Mouse (Mus musculus) c-Kit-positive CD71-positive TER-119-positive erythroid progenitor cells, embryonic 14.5 days (primary cell): ENCODE measurements around the gene Tmem208.

ENCODE experiments used
- DNase-seq: peaks from one replicate; pipeline ENCODE4 v3.0.0-alpha.2; 2013; ENCODE audit warnings: low spot score

Tmem208 gene

DNA sequence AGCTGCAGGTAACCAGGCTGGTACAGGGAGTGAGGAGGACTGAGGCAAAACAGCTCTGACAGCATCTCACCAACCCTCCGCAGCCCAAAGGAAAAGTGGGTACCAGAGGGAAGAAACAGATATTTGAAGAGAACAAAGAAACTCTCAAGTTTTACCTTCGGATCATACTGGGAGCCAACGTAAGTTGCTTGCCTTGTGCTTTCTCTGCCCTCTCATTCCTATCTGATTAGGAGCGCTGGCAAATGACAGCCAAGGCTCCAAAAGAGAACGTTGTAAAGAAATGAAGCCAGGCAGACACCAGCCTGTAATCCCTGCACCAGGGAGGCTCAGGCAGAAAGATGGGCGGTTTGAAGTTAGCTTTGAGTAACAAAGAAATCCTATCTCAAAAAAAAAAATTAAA is 814 bp downstream of the Tmem208 start:
- DNase-seq, result no peak

DNA sequence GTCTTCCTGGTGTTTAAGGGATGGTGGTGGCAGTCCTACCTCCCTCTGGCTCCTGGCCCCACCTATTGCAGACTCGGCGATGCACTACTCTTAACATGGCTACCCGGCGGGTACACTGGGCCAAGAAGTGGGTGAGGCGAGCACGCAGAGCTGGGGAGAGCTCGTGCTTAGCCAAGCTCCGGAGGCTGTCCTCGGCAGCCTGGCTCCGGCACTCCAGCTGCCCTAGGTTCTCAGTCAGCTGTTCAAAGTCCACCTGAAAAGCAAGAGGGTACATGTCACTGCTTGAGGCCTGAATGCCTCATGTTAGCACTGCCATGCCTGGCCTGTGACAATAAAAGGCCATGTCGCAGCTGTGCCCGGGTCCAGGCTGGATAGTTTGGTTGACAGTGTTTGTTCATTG is 4.2 kb downstream of the Tmem208 start:
- DNase-seq, result no peak

DNA sequence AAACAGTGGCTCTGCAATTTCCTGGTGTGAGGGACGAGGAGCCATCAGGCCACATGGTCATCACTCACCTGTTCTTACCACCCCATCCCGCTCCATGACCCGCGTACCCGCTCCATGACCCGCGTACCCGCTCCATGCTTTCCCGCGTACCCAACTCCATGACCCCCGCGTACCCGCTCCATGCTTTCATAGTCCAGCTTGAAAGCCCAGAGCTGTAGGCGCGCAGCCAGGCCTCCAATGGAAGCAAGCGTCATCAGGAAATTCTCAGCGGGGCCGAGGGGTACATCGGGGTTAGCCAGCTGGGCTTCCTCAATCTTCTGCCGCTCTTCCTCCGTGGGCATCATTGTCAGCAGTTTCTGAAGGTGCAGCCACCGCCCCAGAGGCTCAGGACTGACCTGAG is 5.3 kb downstream of the Tmem208 start:
- DNase-seq, result no peak

DNA sequence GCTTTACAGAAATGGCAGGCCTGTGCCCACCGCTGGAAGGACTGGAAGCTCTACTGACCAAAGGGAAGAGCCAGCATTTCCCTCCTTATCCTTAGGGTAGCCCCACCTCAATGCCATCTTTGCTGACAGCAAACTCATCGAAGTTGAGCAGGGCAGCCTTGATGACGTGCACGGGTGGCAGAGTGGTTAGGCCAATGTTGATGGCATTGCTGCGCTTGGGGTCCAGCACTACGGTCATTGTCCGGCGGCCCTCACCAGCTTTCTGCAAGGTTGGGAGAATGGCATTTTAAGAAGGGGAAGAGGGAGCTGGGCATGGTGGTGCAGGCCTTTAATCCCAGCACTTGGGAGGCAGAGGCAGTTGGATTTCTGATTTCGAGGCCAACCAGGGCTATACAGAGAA is 5.8 kb downstream of the Tmem208 start:
- no peak for DNase-seq

DNA sequence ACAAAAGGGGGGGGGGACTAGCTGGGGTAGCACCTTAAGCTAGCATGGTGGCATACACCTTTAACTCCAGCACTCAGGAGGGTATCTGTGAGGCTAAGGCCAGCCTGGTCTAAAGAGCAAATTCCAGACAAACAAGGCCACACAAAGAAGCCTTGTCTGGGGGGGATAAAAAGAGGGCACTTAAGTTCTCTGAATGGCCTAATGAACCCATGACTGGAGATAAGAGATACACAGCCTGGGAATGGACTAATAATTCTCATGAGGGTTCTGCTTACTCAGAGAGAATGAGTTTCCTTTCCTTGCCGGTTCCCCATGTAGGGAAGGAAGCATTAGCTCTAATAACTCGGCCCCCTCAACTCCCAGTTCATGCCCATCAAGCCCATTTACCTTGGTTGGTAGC is 6.4 kb downstream of the Tmem208 start:
- DNase-seq, result no peak

DNA sequence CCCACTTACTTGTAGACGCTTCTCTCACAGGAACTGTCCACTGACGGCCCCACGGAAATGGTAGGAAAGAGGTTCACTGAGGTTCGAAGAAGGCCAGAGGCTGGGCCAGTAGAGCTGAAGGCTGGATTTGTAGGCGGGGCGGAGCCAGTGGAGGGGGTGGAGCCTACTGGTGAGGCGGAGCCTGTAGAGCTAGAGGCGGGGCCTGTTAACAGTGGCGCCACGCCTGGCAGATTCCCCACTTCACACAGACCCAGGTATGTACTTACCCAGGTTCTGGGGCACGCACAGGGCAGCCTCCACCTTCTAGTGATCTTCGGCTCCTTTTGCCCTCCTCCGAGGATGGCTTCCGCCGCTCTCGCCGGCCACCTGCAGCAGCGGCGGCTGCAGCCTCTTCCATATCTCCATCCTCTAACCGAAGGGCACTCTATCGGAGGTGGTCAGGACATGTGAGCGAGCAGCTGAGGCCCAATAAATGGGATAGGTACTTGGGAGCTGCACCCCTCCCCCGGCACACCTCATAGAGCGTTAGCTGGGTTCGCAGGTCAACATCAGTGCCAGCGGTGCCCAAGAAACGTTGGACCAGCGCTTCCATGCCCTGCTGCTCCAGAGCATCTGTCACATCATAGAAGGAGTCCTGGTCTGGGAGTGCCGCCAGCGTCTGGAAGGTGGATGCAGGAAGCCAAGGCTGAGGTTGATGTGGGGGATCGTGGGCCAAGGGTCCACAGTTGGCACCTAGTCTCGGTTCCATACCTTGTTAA is 10.4 kb downstream of the Tmem208 start:
- no peak for DNase-seq

DNA sequence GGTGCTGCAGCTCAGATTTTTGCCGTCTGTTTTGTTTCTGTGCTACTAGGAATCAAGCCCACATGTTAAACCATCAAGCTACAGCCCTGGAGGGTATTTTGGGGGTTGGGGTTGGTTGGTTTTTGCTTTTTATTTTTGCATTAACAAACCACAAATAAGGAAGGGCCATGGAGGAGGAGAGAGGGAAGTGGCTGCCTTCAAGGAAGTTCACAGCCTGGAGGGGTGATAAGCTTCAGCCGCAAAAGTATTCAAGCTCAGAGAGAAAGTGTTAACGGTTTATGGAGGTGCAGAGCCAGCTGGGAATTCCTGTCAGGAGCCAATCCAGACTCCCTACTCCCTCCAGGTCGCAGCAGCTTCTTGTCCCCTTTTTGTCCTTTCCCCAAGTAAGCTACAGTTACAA is 12.8 kb downstream of the Tmem208 start:
- no peak for DNase-seq

DNA sequence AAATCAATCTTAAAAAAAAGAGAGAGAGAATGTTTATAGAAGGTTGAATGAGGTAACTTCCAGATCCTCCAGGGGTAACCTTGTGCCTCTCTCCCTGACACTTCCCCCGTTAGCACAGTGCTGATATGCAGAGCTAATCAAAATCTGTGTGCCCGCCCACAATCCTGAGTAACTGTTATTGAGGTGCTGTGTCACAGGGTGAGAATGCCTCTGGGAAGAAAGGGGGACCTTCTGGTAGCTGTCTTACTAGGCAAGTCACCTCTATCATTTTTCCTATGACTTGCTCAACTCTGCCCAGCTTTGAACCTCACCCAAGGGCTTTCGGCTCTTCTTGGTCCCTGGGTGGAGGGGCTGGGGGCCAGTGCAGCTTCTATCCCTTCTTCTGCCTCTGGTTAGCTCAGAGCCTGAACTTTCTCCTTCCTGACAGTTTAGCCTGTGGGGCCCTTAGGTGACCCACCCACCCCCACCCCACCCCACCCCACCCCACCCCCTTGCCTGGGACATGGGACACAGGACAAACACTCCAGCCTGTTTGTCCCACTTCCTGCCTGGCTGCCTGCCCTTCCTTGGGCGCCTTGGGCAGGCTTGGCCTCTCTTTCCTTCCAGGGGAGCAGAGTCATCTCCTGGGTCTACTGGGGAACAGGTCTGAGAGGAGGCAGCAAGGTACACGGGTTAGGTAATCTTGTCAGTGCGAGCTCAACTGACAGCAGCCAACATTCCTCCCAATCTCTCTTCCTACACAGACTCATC is 13.9 kb downstream of the Tmem208 start:
- DNase-seq, result no peak

DNA sequence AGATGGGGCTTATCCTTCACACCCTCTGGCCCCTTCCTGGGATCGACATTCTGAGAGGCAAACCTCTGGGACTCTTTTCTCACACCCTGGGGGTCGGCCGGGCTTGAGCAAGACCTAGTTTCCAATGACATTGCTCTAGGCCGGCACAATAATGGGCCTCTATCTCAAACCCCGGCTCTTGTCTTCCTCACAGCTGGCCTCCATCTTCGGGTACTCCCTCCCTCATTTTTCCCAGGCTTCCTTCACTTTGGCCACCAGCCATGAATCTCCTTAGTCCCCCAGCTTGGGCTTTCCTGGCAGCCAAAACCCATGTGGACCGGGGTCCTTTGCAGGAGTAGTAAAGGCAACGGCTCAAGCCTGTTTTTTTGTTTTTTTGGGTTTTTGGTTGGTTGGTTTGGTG is 15.2 kb downstream of the Tmem208 start:
- no peak for DNase-seq

DNA sequence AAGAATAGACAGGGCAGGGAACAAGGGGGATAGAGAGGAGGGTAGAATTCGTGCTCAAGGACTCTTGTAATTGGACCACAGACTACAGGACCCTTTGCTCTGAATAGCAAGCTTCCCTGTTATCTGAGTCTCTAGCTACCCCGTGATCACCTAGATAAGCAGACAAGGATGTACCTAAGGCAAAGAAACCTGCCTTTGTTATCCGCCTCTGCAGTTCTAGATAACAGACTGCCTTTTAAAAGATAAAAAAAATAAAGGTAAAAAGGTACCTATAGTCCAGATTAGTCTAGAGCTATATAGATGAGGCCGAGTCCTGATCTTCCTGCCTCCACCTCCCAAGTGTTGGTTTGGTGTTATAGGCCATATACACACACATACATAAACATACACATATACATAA is 16.6 kb downstream of the Tmem208 start:
- no peak for DNase-seq

DNA sequence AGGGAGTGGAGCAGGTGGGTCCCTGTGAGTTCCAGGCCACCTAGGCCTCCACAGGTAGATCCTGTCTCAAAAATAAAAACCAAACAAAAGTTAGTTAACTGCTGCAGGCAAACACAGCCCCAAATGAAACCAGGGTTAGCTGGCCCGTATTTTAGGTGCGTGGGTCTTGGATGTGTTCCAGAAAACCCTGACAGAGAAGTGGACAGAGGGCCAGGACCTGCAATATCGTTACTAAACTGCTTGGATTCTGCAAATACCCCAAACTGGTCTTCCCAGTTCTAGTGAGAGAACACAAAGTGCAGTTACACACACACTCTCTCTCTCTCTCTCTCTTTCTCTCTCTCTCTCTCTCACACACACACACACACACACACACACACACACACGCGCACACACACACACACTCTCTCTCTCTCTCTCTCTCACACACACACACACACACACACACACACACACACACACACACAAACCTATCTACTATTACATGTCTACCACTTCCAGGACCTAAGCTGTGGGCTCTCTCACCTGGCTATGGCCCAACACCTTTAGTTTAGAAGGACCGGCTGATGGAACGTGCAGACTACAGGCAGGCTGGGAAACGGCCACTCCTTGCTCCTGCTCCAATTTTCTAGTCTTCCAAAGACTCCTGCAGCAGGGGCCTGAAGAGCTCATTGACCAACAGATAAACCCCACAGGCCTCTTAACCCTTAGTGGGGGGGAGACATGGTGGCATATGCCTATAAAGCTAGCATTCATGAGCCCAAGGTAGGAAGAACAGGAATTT is 17.8 kb downstream of the Tmem208 start:
- DNase-seq, result no peak

DNA sequence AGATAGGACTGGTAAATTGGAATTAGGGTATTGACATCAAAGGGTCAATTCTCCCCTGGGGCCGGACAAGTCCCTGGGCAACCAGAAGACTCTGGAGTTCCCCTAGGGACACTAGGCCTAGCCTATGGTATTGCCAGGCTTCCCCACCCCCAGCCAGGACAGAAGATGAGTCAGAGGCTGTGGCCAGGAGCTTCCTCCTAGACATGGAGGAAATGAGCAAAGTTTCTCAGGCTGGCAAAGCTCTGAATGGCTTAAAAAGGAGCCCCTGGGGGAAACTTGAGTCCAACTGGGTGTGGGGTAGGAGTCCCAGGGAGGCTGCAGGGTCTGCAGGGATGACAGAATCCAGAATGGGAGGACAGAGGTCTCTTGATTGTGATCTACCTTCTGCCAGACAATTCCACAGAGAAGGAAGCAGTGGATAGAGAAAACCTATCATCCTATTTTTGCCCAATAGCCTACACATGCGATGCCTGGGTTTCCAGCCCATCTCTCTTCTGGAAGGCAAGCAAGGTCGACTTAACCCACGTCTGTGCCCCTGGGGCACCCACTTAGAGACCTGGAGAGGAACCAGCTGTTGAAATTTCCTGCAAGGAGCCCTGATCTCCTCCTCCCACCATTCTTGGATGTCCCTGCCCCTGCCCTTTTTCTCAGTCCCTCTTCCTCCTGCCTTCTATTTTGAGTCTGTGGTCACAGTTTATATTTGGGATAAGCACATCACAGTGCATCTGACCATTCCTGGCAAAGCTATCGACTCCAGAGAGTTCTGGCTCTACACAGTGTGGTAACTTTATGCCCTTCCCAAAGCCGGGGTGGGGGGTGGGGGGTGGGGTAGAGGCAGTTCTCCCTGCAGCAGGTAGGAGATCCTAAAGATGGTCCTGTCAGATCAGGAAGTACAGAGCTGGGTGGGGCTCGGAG is 19.2 kb downstream of the Tmem208 start:
- DNase-seq, result no peak

DNA sequence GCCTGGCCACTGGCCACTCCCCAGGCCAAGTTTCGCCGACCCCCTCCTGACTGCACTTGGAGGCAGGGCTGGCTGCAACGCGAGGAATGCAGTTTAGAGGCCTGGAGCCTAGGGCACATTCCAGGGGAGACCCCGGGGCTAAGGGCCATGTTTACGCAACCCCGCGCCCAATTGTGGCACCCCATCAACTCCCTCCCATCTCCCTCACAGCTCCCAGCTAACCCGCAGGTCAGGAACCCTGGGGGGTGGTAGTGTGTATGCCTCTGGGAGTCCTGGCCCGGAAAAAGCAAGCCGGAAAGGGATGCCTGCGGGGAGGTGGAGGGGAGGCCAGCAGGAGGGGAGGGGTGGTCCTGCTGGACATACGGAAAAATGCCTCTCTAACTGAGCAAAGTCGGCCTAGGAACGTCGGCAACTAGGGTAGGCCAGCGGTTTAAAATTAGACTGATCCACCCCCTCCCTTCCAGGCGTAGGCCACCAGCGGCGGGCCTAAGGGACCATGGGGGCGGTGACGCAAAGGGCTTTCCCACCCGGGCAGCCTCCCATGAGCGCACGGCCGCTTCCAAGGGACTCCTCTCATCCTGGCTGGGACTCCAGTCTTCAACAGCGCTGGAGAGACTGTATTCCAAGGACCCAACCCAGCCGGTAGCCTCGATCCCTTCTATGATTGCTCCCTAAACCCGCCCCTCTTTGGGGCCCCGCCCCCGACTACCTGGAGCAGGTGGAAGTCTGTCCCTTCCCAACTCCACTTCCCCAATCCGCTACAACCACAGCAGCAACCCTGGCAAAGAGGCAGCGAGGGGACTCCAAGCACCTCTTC is 20.7 kb downstream of the Tmem208 start:
- no peak for DNase-seq

DNA sequence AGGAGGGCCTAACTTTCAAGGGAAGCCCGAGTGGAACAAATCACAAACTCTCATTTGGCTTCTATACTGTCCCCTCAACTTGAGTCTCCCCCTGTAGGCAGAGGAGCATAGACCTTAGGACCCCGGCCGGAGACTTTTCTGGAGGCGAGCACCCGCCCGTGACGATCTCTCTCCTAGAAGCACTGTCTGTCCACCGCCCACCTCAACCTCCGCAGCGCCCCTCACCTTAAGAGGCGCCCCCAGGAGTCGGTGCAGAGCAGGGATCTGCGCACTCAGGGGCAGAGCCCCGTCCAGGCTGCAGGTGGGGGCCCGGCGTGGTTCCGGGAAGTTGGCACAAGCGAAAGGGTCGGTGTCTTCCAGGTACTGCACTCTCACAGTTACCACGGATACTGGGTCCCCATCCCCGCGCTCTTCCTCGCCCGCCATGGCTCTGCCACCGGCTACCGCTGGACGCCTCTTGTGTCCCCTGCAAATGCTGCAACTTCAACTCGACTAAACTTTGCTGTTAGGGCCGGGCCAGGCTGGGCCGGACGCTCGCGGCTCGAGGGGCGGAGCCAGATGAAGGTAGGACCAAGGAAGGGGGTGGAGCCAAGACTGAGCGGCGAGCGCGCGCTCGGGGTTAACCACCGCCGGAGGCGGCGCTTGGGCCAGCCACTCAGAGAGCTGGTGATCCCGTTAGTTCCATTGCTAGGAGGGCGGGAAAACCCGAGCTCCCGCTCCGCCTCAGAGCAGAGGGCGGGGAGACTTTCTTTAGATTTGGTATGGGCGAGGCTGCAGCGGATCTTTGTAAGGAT is 21.5 kb downstream of the Tmem208 start, which contains the start of gene Fhod1:
TSS of gene Fhod1 (minus strand) at position 526 of the 794 bp plus-strand sequence.
- DNase-seq, result peak; percentile 89

DNA sequence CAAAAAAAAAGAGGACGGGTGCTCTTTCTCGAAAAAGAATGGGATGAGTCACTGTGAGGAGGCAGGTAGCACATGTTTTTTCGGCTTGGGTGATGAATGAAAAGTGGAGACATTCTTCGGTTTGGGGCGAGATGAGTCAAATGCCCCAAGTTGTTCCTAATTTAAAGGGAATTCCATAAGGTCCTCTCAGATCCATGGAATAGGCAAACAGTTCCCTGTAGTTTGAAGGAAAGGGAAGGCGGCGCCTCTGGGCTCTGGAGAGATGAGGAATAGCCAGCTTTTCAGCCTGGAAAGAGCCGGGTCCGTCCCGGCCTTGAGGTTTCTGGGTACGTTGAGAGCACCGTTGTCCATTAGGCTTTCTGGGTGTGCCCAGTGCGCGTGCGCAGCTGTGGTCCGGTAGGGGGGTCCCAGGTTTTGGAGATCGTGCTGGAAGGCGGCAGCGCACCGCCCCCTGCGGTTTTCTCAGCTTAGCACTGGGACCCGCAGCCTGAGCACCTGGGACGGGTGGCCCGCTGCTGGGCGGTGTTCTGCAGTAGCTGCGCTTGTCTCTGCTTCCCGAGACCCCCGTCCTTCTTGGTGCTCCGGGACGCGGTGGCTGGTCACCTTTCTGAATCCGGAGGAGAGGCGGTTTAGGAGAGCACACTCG is 22.4 kb downstream of the Tmem208 start, which contains the start of gene Slc9a5:
TSS of gene Slc9a5 (plus strand) at position 394 of the 646 bp plus-strand sequence.
- DNase-seq, result no peak

DNA sequence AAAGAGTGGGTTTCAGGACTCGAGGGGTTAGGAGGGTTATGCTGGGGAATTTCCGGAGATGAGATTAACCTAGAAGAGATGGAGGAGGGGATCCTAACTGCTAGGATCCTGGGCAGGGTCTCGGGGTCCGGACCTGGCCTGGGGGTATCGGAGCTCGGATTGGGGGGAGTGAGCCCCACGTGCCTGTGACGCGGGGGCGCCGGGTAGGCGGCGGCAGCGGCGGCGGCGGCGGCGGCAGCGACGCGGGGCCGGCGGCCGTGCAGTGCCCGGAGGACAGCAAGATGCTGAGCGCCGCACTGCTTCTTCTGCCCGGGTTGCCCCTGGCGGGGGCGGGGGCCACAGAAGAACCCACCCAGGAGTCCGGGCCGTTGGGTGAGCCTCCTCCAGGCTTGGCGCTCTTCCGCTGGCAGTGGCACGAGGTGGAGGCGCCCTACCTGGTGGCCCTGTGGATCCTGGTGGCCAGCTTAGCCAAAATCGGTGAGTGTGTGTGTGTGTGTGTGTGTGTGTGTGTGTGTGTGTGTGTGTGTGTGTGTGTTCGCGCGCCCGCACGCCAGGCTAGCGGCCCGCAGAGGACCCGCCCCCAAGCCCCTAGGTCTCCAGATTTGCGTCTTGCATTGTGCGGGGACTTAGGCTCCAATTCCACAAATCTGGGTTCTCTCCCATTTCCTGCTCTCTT is 23.1 kb downstream of the Tmem208 start:
- DNase-seq, result no peak

DNA sequence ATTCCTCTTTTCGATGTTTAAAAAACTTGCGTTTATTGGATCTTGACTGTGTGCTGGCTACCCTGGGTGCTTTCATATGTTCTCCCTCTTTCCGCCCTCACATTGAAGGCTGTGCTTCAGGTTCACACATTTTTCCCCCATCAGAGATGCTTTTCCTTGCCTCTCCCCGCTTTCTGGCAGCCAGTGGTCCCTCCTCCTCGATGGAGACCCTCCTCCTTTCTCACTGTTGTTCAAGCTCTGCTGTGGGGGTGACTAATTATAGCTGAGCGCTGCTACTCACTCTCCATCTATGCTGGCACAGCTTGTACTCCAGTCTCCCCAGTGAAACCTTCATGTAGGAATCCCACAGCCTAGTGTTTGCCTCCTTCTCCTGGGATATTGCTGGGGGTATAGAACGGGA is 24.0 kb downstream of the Tmem208 start:
- no peak for DNase-seq

DNA sequence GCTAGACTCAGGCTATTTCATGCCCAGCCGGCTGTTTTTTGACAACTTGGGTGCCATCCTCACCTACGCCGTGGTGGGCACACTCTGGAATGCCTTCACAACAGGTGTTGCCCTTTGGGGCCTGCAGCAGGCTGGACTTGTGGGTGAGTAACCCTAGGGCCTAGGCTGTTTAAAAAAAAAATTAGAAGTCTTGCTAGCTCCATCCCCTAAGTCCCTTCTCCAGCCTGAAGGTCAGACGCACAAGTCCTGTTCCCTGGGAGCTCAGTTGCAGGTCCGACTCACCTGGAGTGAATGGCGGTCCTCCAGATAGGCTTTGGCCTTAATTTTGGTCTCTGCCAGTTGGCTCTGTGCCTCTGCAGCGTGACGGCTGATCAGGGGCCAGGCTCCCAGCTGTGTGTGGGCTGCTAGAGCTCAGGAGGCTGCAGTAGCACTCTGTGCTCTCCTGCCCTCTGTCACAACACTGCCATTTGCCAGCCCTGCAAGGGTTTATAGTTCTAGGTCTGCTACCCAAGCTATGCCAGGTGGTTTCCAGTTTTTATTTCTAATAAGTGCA is 27.5 kb downstream of the Tmem208 start:
- no peak for DNase-seq

DNA sequence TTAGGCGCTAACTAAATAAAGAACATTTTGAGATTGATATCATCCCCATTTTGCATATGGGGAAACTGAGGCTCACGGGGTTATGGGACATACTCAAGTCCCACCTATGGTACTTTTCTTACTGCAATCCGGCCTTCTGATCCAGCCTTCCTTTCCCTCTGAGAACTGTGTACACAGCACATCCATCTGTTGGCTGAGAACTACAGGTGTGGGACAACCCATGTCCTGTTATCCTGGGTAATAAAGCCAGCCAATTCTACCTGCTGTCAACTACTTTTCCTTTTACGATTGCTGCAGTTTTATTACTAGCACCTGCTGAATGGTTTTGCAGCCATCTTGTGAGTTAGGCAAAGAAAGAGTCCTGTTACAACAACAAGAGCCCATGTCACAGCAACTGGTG is 28.4 kb downstream of the Tmem208 start:
- DNase-seq, result no peak
